9 mouse cellular contexts compared by ENCODE assay signal in genomic region chr1:155740622-155741377, GRCm38 (mm10). TPM values are rescaled to one million over a fixed set of nuclear protein-coding genes. Genes with fewer than 3 reads are reported as not detected.
DNase-seq lines count a peak whose midpoint lies in the region; ATAC-seq and TF ChIP-seq lines count a peak whose summit lies in the region.
"Had no signal": no experiment of that assay in that cellular context is flagged by ENCODE, and none has a peak within 500 bp of the region (broad histone marks: within the 10 kb centered on the region; RNA-seq: fewer than 3 reads in every experiment).

No protein-coding gene starts in this region.

- under 1% methylated on average over 44 of the region's 44 CpGs for WGBS in heart, postnatal 0 days
- under 1% methylated on average over 44 of the region's 44 CpGs for WGBS in limb, embryonic 10.5 days

- H3K36me3 ChIP-seq in heart, postnatal 0 days (replicated peaks; ENCODE audit: control insufficient read depth, insufficient read depth, low read length), result no peaks in the 10 kb centered on the region
- no peaks in the 10 kb centered on the region for H3K36me3 ChIP-seq in limb, embryonic 10.5 days

- no peak for TF ChIP-seq POLR2A in brain, embryonic 14.5 days (IDR thresholded peaks at IDR 0.05; ENCODE audit: borderline replicate concordance, extremely low read depth, insufficient read depth, insufficient read length, poor library complexity, severe bottlenecking)

- H3K4me3 ChIP-seq in heart, postnatal 0 days (ENCODE audit: low read depth, low read length), result peak overlapping the region; percentile 59
- H3K4me3 ChIP-seq in limb, embryonic 10.5 days, result peak overlapping the region; percentile 63

- no peak for TF ChIP-seq CTCF in brain, embryonic 14.5 days (IDR thresholded peaks at IDR 0.05; ENCODE audit: borderline replicate concordance, extremely low read depth, insufficient read depth, insufficient read length)
- no peak for TF ChIP-seq CTCF in heart, postnatal 0 days (IDR thresholded peaks at IDR 0.05; ENCODE audit: low read depth)

- DNase-seq in retina, postnatal 1 day, result peak; percentile 58
- DNase-seq in retina, embryonic 14.5 days (ENCODE audit: low spot score), result no peak
- DNase-seq in brain, embryonic 14.5 days (ENCODE audit: low read depth), result peak; percentile 70
- DNase-seq in heart, postnatal 0 days (ENCODE audit: low spot score), result no peak
- DNase-seq in limb, embryonic 10.5 days (ENCODE audit: low spot score), result peak; percentile 77
- DNase-seq in naive thymus-derived CD4-positive, alpha-beta T cell, adult 2 months (ENCODE audit: low read depth), result peak; percentile 53

- peaks cover 24% of the 10 kb centered on the region for H3K4me1 ChIP-seq in heart, postnatal 0 days (ENCODE audit: control insufficient read depth, insufficient read depth)
- peaks cover 42% of the 10 kb centered on the region for H3K4me1 ChIP-seq in limb, embryonic 10.5 days

- no peak for TF ChIP-seq EP300 in heart, postnatal 0 days (IDR thresholded peaks at IDR 0.05; ENCODE audit: low read depth)

- no peaks in the 10 kb centered on the region for H3K9me3 ChIP-seq in heart, postnatal 0 days (replicated peaks; ENCODE audit: control insufficient read depth, low read length)
- no peaks in the 10 kb centered on the region for H3K9me3 ChIP-seq in limb, embryonic 10.5 days (replicated peaks)

- peak overlapping the region; percentile 95 for H3K4me2 ChIP-seq in heart, postnatal 0 days (ENCODE audit: low read depth, low read length)

- no peak overlapping the region for H3K27ac ChIP-seq in heart, postnatal 0 days (ENCODE audit: low read depth)
- no peak overlapping the region for H3K27ac ChIP-seq in limb, embryonic 10.5 days

- H3K9ac ChIP-seq in heart, postnatal 0 days (replicated peaks; ENCODE audit: low read depth, low read length), result no peak overlapping the region

- no peak for ATAC-seq in heart, postnatal 0 days (ENCODE audit: insufficient read depth, low read depth)
- ATAC-seq in megakaryocyte progenitor cell, adult 5-6 weeks (replicated peaks; ENCODE audit: poor library complexity), result no peak
- no peak for ATAC-seq in erythroblast, adult 5-6 weeks (replicated peaks; ENCODE audit: low FRiP score, poor library complexity, severe bottlenecking)

- peaks cover 94% of the 10 kb centered on the region for H3K27me3 ChIP-seq in heart, postnatal 0 days (ENCODE audit: control insufficient read depth, insufficient read depth, low read length)
- peaks cover 100% of the 10 kb centered on the region for H3K27me3 ChIP-seq in limb, embryonic 10.5 days (ENCODE audit: low read depth, poor library complexity, severe bottlenecking)

RNA-seq across cellular contexts. Expression of gene Lhx4, which starts 10.7 kb away (rescaled TPM):
- polyA plus RNA-seq in brain, embryonic 14.5 days (2012; rRNA removed), result 0.97 and 2.7 TPM in 2 replicates
- not detected in 2 replicates for total RNA-seq in heart, postnatal 0 days (2014; rRNA removed; ENCODE audit: low replicate concordance)
- not detected in 2 replicates for polyA plus RNA-seq in heart, postnatal 0 days (2015; fragmentation: Nextera tagmentation; extraction: Ambion mirVana)
- polyA plus RNA-seq in limb, embryonic 10.5 days (2016; fragmentation: Nextera tagmentation; extraction: Ambion mirVana), result 0.23 TPM in 1 of 2 replicates, not detected in the other
- total RNA-seq in megakaryocyte progenitor cell, adult 5-6 weeks (2015), result not detected in 2 replicates
- not detected in 2 replicates for total RNA-seq in megakaryocyte progenitor cell, adult 5-6 weeks (2017)
- not detected in 2 replicates for total RNA-seq in erythroblast, adult 5-6 weeks (2015; ENCODE audit: low replicate concordance)
- total RNA-seq in erythroblast, adult 5-6 weeks (2017; ENCODE audit: low replicate concordance), result not detected in 2 replicates
- total RNA-seq: left cerebral cortex, postnatal 25 days had no signal

Comparison
In these comparisons a context has a peak if more than half of its experiments do, and no peak if none do; other contexts are left out.
1. DNase-seq: peak in retina, postnatal 1 day (single experiment), brain, embryonic 14.5 days (single experiment), limb, embryonic 10.5 days (single experiment) and naive thymus-derived CD4-positive, alpha-beta T cell, adult 2 months (single experiment); none in retina, embryonic 14.5 days (single experiment) and heart, postnatal 0 days (single experiment).